Mouse (Mus musculus): Measurements from ENCODE around the gene Gm14403. TPM values are rescaled to one million over a fixed set of nuclear protein-coding genes. Genes with fewer than 3 reads are reported as not detected.
"Not testable (repeated sequence)": the region's sequence is repeated elsewhere in the genome, so short reads cannot be mapped to it uniquely, and the experiment has no call there.

The Gm14403 gene
- 4.9 and 6.7 TPM in 2 replicates for polyA plus RNA-seq (2016; fragmentation: Nextera tagmentation; extraction: Ambion mirVana)

DNA sequence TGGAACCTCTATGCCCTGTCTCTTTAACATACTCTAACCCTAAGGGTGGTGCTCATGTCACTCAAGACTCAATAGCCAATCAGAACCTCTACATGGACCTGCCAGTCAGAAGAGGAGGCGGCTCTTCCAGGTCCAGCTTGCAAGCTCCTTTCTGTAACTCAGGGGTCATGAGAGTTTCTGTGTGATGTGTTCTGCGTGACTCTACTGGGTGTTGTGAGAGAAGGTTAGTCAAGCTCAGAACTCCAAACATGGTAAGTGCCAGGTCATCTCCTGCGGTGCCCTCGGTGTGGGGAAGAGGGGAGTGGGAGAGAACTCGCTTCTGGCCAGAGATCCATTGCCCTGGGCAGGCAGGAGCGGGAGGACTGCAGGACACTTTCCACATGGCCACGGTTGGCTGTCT is at the start of gene Gm14403:
Gm14403 (plus strand) TSS at position 149 of the 400 bp plus-strand sequence.
- WGBS: 13% methylated on average over 7 of the region's 7 CpGs
- not testable (repeated sequence) for H3K36me3 ChIP-seq; H3K4me1 ChIP-seq (replicated peaks); H3K27me3 ChIP-seq (ENCODE audit: insufficient read depth, poor library complexity, severe bottlenecking); H3K27ac ChIP-seq; H3K9me3 ChIP-seq
- DNase-seq (ENCODE audit: low spot score): peak; percentile 2
- peak within 1 kb of the TSS; percentile 45 for H3K4me3 ChIP-seq

DNA sequence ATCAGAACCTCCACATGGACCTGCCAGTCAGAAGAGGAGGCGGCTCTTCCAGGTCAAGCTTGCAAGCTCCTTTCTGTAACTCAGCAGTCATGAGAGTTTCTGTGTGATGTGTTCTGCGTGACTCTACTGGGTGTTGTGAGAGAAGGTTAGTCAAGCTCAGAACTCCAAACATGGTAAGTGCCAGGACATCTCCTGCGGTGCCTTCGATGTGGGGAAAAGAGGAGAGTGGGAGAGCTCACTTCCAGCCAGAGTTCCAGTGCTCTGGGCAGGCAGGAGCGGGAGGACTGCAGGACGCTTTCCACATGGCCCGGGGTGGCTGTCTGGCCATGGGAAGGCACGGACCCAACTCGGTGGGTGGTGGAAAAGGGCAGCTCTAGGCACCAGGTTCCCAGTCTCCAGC is 33.3 kb upstream of the Gm14403 start, which contains the start of gene Zfp970:
Zfp970 (plus strand) TSS at position 58 of the 400 bp plus-strand sequence.
- WGBS: 8% methylated on average over 8 of the region's 9 CpGs
- DNase-seq (ENCODE audit: low spot score): peak; percentile 2
- H3K9me3 ChIP-seq: not testable (repeated sequence)

DNA sequence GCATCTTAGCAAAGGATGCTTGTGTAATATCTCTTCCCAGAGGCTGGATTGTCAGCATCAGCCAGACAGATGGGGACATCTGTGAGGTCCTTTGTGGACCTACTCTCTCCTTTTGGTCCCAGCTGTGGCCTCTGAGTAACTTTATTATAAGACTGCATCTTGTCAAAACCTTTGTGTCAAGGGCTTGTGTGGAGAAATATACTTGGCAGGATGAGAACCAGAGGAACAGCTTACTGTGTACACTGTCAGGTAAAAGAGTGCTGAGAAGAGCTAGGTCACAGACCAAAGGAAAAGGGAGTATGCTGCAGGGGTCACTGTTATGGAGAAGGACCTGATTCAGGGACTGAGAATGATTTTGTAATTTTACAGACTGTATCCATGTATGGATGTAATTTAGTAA is 29.8 kb upstream of the Gm14403 start:
- not testable (repeated sequence) for DNase-seq (ENCODE audit: low spot score); H3K36me3 ChIP-seq; H3K9me3 ChIP-seq

More for the DNA sequence above, 33.3 kb upstream of the Gm14403 start, which contains the start of gene Zfp970:
- peak within 1 kb of the TSS; percentile 52 for H3K4me3 ChIP-seq
- H3K36me3 ChIP-seq; H3K27ac ChIP-seq; H3K4me1 ChIP-seq (replicated peaks); H3K27me3 ChIP-seq (ENCODE audit: insufficient read depth, poor library complexity, severe bottlenecking): not testable (repeated sequence)

GRCm38 (mm10) chr2:177472261-177472660 is 25.8 kb upstream of the Gm14403 start:
- H3K4me1 ChIP-seq (replicated peaks); H3K27ac ChIP-seq; DNase-seq (ENCODE audit: low spot score); H3K36me3 ChIP-seq; H3K9me3 ChIP-seq; H3K27me3 ChIP-seq (ENCODE audit: insufficient read depth, poor library complexity, severe bottlenecking); H3K4me3 ChIP-seq: not testable (repeated sequence)
- 94% methylated on average over 7 of the region's 10 CpGs for WGBS

More for the DNA sequence above, 29.8 kb upstream of the Gm14403 start:
- H3K27me3 ChIP-seq (ENCODE audit: insufficient read depth, poor library complexity, severe bottlenecking); H3K27ac ChIP-seq; H3K4me3 ChIP-seq; H3K4me1 ChIP-seq (replicated peaks): not testable (repeated sequence)

DNA sequence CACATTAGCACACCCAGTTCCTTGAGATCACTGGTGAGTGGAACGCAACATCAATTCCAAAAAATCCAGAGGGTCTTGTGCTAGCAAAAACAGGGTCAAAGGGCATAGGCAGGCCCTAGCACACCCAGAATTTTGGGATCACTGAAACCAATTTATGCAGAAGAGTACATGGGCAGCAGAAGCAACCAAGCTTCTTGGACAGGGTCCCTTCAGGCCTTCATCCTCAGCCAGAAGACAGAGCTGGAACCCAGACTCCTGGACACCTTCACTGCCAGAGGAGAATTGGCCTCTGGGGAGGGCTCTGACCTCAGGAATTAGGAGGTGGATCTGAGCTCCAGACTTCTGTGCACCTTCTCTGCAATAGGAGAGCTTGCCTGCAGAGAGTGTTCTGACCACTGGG is 16.0 kb upstream of the Gm14403 start:
- not testable (repeated sequence) for H3K27me3 ChIP-seq (ENCODE audit: insufficient read depth, poor library complexity, severe bottlenecking); H3K9me3 ChIP-seq; H3K4me1 ChIP-seq (replicated peaks); DNase-seq (ENCODE audit: low spot score); H3K4me3 ChIP-seq; H3K27ac ChIP-seq; H3K36me3 ChIP-seq
- WGBS: 89% methylated on average over 1 of the region's 1 CpGs

- DNase-seq (ENCODE audit: low spot score); H3K27ac ChIP-seq; H3K27me3 ChIP-seq (ENCODE audit: insufficient read depth, poor library complexity, severe bottlenecking); H3K4me1 ChIP-seq (replicated peaks); H3K4me3 ChIP-seq; H3K36me3 ChIP-seq; H3K9me3 ChIP-seq: not testable (repeated sequence)
- 84% methylated on average over 11 of the region's 11 CpGs for WGBS
These were observed 14.6 kb upstream of the Gm14403 start for GRCm38 (mm10) chr2:177483238-177483948.

GRCm38 (mm10) chr2:177499182-177499581 is 1.2 kb downstream of the Gm14403 start:
- H3K27ac ChIP-seq; H3K4me1 ChIP-seq (replicated peaks); H3K27me3 ChIP-seq (ENCODE audit: insufficient read depth, poor library complexity, severe bottlenecking); H3K9me3 ChIP-seq; DNase-seq (ENCODE audit: low spot score); H3K4me3 ChIP-seq; H3K36me3 ChIP-seq: not testable (repeated sequence)
- 64% methylated on average over 1 of the region's 1 CpGs for WGBS

DNA sequence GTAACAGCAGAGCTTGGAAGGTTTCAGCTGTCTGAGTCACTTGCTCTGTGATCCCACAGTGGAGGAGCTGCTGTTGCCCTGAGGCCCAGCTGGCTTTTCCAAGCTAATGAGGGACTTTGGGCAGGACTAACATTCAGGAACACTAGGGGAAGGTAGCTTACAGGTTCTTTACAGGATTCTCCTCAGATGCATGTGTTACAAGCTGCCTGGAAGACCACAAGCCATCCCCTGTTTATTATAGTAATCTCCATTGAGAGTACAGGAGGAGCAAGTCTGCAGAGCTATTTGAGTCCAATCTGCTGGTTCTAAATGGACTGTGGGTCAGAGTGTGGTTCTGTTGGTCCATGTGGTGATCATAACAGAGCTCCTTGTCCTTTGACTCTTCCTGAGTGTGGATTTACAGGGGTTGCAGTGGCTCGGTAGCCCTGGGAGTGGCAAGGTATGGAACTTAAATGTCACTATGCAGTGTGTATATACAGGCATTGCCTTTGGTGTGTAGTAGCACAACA is 7.2 kb downstream of the Gm14403 start:
- H3K4me1 ChIP-seq (replicated peaks): not testable (repeated sequence)
- 98% methylated on average over 1 of the region's 1 CpGs for WGBS

DNA sequence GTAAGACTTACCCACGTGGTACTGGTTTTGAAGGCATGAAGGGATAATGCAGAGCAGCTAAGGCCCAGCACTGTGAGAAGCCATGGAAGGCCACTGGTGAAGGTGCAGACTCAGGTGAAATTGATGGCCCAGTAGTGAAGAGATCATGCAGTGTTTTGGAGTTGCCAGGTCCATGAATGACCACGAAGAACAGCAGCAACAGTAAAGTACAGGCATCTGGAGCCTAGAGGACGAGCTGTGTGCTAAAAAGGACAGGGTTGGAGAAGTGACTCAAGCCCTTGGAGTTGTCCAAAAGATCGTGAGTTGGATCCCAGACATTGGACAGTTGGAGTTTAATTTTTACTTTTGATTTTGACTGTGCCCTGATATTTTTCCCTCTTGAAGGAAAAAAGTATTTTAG is 13.4 kb downstream of the Gm14403 start:
- H3K27me3 ChIP-seq (ENCODE audit: insufficient read depth, poor library complexity, severe bottlenecking): not testable (repeated sequence)
- 74% methylated on average over 4 of the region's 4 CpGs for WGBS
- peaks cover 13% of the 10 kb centered on the region; the same call in 1 of the 2 replicates for H3K36me3 ChIP-seq

More for the DNA sequence above, 7.2 kb downstream of the Gm14403 start:
- not testable (repeated sequence) for DNase-seq (ENCODE audit: low spot score); H3K27ac ChIP-seq; H3K27me3 ChIP-seq (ENCODE audit: insufficient read depth, poor library complexity, severe bottlenecking); H3K9me3 ChIP-seq; H3K4me3 ChIP-seq
- H3K36me3 ChIP-seq: peaks cover 13% of the 10 kb centered on the region; the same call in 1 of the 2 replicates

DNA sequence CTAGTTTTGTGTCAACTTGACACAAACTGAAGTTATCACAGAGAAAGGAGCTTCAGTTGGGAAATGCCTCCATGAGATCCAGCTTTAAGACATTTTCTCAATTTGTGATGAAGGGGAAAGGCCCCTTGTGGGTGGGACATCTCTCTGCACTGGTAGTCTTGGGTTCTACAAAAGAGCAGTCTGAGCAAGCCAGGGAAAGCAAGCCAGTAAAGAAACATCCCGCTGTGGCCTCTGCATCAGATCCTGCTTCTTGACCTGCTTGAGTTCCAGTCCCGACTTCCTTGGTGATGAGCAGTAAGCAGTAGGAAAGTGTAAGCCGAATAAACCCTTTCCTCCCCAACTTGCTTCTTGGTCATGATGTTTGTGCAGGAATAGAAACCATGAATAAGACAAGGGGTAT is 14.0 kb downstream of the Gm14403 start:
- not testable (repeated sequence) for H3K27me3 ChIP-seq (ENCODE audit: insufficient read depth, poor library complexity, severe bottlenecking); H3K4me3 ChIP-seq; H3K27ac ChIP-seq; H3K4me1 ChIP-seq (replicated peaks); DNase-seq (ENCODE audit: low spot score)
- Histone ChIP-seq H3K9me3 (peaks cover 18% of the 10 kb centered on the region; the same call in 1 of the 2 replicates), H3K36me3 (peaks cover 13% of the 10 kb centered on the region; the same call in 1 of the 2 replicates)
- WGBS: 90% methylated on average over 3 of the region's 3 CpGs

More for the DNA sequence above, 13.4 kb downstream of the Gm14403 start:
- peaks cover 15% of the 10 kb centered on the region; the same call in 1 of the 2 replicates for H3K9me3 ChIP-seq
- not testable (repeated sequence) for DNase-seq (ENCODE audit: low spot score); H3K4me3 ChIP-seq; H3K4me1 ChIP-seq (replicated peaks); H3K27ac ChIP-seq

DNA sequence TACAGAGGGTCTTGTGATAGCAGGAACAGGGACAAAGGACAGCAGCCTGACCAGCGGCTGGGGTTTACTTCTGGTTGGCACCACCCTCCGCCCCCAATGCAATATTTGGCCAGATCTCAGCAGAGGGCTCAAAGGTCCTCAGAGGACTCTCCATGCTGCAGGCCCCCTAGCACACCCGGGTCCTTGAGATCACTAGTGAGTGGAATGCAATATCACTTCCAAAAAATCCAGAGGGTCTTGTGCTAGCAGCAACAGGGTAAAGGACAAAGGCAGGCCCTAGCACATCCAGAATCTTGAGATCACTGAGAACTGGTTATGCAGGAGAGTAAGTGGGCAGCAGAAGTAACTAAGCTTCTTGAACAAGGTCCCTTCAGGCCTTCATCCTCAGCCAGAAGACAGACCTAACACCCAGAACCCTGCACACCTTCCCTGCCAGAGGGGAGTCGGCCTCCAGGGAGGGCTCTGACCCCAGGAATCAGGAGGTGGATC is 16.0 kb downstream of the Gm14403 start:
- H3K4me1 ChIP-seq (replicated peaks); H3K36me3 ChIP-seq; H3K27me3 ChIP-seq (ENCODE audit: insufficient read depth, poor library complexity, severe bottlenecking); H3K4me3 ChIP-seq; DNase-seq (ENCODE audit: low spot score); H3K27ac ChIP-seq: not testable (repeated sequence)
- WGBS: 86% methylated on average over 4 of the region's 4 CpGs
- H3K9me3 ChIP-seq: peaks cover 33% of the 10 kb centered on the region

- not testable (repeated sequence) for H3K36me3 ChIP-seq; DNase-seq (ENCODE audit: low spot score); H3K27ac ChIP-seq; H3K4me1 ChIP-seq (replicated peaks); H3K27me3 ChIP-seq (ENCODE audit: insufficient read depth, poor library complexity, severe bottlenecking); H3K4me3 ChIP-seq
- WGBS: 88% methylated on average over 9 of the region's 9 CpGs
- peaks cover 35% of the 10 kb centered on the region for H3K9me3 ChIP-seq
These were observed 19.7 kb downstream of the Gm14403 start for GRCm38 (mm10) chr2:177517746-177518145.

GRCm38 (mm10) chr2:177518354-177518753 is 20.3 kb downstream of the Gm14403 start:
- H3K27me3 ChIP-seq (ENCODE audit: insufficient read depth, poor library complexity, severe bottlenecking); H3K27ac ChIP-seq; DNase-seq (ENCODE audit: low spot score); H3K4me1 ChIP-seq (replicated peaks); H3K4me3 ChIP-seq; H3K36me3 ChIP-seq: not testable (repeated sequence)
- H3K9me3 ChIP-seq: peaks cover 40% of the 10 kb centered on the region
- 88% methylated on average over 7 of the region's 7 CpGs for WGBS
